Mouse (Mus musculus) gastrocnemius, postnatal 14 days (tissue): ENCODE measurements around the gene BC055324. TPM values are rescaled to one million over a fixed set of nuclear protein-coding genes. Genes with fewer than 3 reads are reported as not detected.

ENCODE experiments used
- DNase-seq: peaks from one replicate; pipeline ENCODE4 v3.0.0; 2021; ENCODE audit warnings: mixed read lengths
- intact Hi-C: fragments of 180-260 bp; cut with DNase I; formaldehyde crosslinking; loops from one replicate; pipeline ENCODE4 v1.15.1; 2025; ENCODE audit warnings: low total_unique reads
- total RNA-seq, 2 experiments: library from RNA; stranded (reverse); gene quantifications; 2 replicates each; pipeline ENCODE4 v1.2.3; 2021

Gene BC055324
- total RNA-seq, 2 experiments from 2014 or later = 0.62 to 1.2 TPM

DNA sequence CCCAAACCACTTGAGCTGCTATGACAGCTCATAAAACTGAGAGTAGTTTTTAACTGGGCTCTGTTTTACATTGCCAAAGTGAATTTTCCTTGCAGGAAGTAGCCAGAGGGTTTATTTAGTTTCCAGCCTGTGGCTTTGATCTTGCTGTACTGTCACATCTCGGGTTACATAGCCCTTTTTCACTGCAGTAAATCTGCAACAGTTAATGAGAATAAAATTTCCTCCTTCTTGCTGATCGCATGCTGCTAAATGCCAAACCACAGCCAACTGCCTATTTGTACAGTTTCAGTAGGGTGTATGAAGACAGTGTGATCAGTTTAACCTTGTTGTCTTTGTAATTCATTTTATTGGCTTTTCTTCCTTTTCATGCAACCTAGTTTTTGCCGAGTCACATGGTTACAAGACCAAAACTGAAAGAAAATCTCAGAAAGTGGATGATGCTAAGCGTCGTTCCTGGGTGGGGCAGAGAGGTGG lies 96.3 kb downstream of the BC055324 start:
- no peak for DNase-seq
- intact Hi-C loops = no loop called here

Other genes with a start within 250 kb of the BC055324 start
- gene Kifap3, start 215.2 kb downstream of the BC055324 start, total RNA-seq = 10 to 100 TPM; 12.4 to 13.1 TPM
- 1 to 10 TPM; 4.0 to 5.2 TPM for gene Scyl3, start 65.7 kb downstream of the BC055324 start, total RNA-seq
- 1 to 10 TPM; 2.8 to 3.3 TPM for gene Mettl18, start 93 bp upstream of the BC055324 start, total RNA-seq
- gene Sele, start 53.4 kb upstream of the BC055324 start, total RNA-seq = not detected
- under 1 TPM; 0.24 to 0.29 TPM for gene Sell, start 67.2 kb upstream of the BC055324 start, total RNA-seq
- 1 to 10 TPM in 1 of 2 experiments, under 1 TPM in 1; 0.31 to 1.1 TPM for gene Selp, start 120.5 kb upstream of the BC055324 start, total RNA-seq
- under 1 TPM; 0.07 to 0.14 TPM for gene F5, start 157.0 kb upstream of the BC055324 start, total RNA-seq